Mouse (Mus musculus): ENCODE results near the gene Gabrr1.
A peak's percentile ranks its signal among the peaks of the same experiment; 100 is the strongest.

DNA sequence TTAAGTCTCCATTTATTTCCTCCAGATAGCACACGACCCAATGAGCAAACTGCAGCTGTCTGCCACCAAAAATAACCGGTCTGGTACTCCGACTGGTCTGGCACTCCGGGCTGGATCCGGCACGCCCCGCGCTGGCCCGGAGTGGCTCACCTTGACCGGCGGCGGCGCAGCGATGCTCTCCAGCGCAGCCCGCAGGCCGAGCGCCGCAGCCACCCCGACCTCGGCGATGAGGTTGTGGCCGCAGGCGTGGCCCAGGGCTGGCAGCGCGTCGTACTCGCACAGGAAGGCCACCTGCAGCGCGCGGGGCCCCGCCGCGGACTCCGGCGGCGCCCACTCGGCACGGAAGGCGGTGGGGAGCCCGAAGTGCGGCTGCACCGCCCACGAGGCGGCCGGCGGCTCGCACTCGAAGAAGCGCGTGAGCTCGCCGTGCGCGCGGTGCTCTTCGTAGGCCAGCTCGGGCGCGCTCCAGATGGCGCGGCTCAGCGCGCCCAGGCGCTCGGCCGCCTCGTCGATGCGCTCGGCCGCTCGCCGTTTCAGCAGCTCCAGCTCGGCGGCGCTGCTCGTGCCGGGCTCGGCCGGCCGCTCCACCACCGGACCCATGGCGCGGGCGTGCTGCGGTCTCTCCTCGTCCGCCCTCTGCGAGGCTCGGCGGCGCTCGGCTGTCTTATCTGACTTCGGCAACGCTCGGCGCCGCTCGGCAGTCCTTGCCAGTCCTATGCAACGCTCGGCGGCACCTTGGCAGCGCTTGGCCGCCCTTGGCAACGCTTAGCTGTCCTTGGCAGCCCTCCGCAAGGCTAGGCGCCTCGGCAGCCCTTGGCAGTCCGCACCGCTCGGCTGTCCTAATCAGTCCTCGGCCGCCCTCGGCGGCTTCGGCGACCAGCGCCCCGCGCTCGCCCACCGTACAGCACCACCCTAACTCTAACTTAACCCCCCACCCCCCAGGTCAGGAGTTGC, 56.7 kb downstream of the Gabrr1 start:
- peak; percentile 52 for TF ChIP-seq CTCF (IDR thresholded peaks at IDR 0.05; ENCODE audit: low read depth)
- TF ChIP-seq EP300 (optimal IDR thresholded peaks at IDR 0.05): no peak
